Mouse (Mus musculus) testis, adult 2 months (tissue): Measurements from ENCODE around the gene Dhdds. TPM values are rescaled to one million over a fixed set of nuclear protein-coding genes. Genes with fewer than 3 reads are reported as not detected.

Experiments used
- H3K27ac ChIP-seq: fragments of 200-500 bp; 2 replicates; pipeline ENCODE4 v1.5.1; 2012; ENCODE audit warnings: low read depth, low read length; ENCODE audit not compliant: control insufficient read depth, insufficient read depth
- H3K27me3 ChIP-seq: fragments of 200-500 bp; 2 replicates; pipeline ENCODE4 v1.6.1; 2012; ENCODE audit warnings: mild to moderate bottlenecking, low read length, moderate library complexity; ENCODE audit not compliant: control insufficient read depth, insufficient read depth
- H3K36me3 ChIP-seq: fragments of 200-500 bp; 2 replicates; pipeline ENCODE4 v1.6.1; 2012; ENCODE audit warnings: mild to moderate bottlenecking, low read length; ENCODE audit not compliant: control insufficient read depth, insufficient read depth
- H3K4me1 ChIP-seq: fragments of 200-500 bp; 2 replicates; pipeline ENCODE4 v1.6.1; 2012; ENCODE audit warnings: low read length; ENCODE audit not compliant: control insufficient read depth, insufficient read depth
- H3K4me3 ChIP-seq: fragments of 200-500 bp; 2 replicates; pipeline ENCODE4 v1.5.1; 2012; ENCODE audit warnings: low read depth, mild to moderate bottlenecking, low read length, moderate library complexity, mixed read lengths; ENCODE audit not compliant: control insufficient read depth
- CTCF ChIP-seq: fragments of 200-500 bp; IDR thresholded peaks from 2 replicates; pipeline ENCODE4 v1.5.1; 2012; ENCODE audit warnings: low read depth, mild to moderate bottlenecking, inconsistent platforms, low read length, moderate library complexity; ENCODE audit not compliant: control insufficient read depth, insufficient read depth, insufficient replicate concordance
- POLR2A ChIP-seq: fragments of 200-500 bp; IDR thresholded peaks from 2 replicates; pipeline ENCODE4 v1.6.1; 2012; ENCODE audit warnings: low read depth, mild to moderate bottlenecking, inconsistent platforms, low read length, moderate library complexity; ENCODE audit not compliant: control insufficient read depth
- polyA plus RNA-seq: library from polyadenylated mRNA; depleted of rRNA; stranded (reverse); fragments of >200 nt; gene quantifications from 2 replicates; pipeline ENCODE4 v1.2.3, GENCODE M21; 2012

Dhdds gene
- polyA plus RNA-seq, 1 experiment, result 17.3 TPM

GRCm38 (mm10) chr4:133971741-133972140, 29.0 kb downstream of the Dhdds start:
- TF ChIP-seq POLR2A (no peak), CTCF (no peak)
- H3K27me3 ChIP-seq, result no peaks in the 10 kb centered on the region
- no peak overlapping the region for H3K4me3 ChIP-seq
- peaks cover 11% of the 10 kb centered on the region for H3K4me1 ChIP-seq
- H3K27ac ChIP-seq, result no peak overlapping the region
- H3K36me3 ChIP-seq, result no peaks in the 10 kb centered on the region

GRCm38 (mm10) chr4:133970876-133971275, 29.8 kb downstream of the Dhdds start:
- TF ChIP-seq POLR2A, result no peak
- Histone ChIP-seq H3K27ac (no peak overlapping the region), H3K4me3 (no peak overlapping the region), H3K4me1 (peaks cover 15% of the 10 kb centered on the region), H3K36me3 (no peaks in the 10 kb centered on the region), H3K27me3 (no peaks in the 10 kb centered on the region)

GRCm38 (mm10) chr4:133970196-133970595, 30.5 kb downstream of the Dhdds start:
- no peak overlapping the region for H3K27ac ChIP-seq
- TF ChIP-seq CTCF, result no peak
- no peak for TF ChIP-seq POLR2A
- H3K4me3 ChIP-seq, result no peak overlapping the region

GRCm38 (mm10) chr4:133969114-133969770, 31.5 kb downstream of the Dhdds start:
- H3K4me1 ChIP-seq, result peaks cover 15% of the 10 kb centered on the region
- H3K27ac ChIP-seq, result peak overlapping the region; percentile 69
- no peaks in the 10 kb centered on the region for H3K27me3 ChIP-seq
- no peak overlapping the region for H3K4me3 ChIP-seq
- no peak for TF ChIP-seq POLR2A
- no peak for TF ChIP-seq CTCF
- no peaks in the 10 kb centered on the region; the same call in 1 of the 2 replicates for H3K36me3 ChIP-seq

More at GRCm38 (mm10) chr4:133970196-133970595, 30.5 kb downstream of the Dhdds start:
- Histone ChIP-seq H3K4me1 (peaks cover 15% of the 10 kb centered on the region), H3K36me3 (no peaks in the 10 kb centered on the region; the same call in 1 of the 2 replicates), H3K27me3 (no peaks in the 10 kb centered on the region)

- Histone ChIP-seq H3K4me1 (peaks cover 15% of the 10 kb centered on the region), H3K27me3 (no peaks in the 10 kb centered on the region), H3K36me3 (no peaks in the 10 kb centered on the region; the same call in 1 of the 2 replicates), H3K4me3 (peak within 1 kb of the TSS; percentile 88), H3K27ac (peak within 1 kb of the TSS; percentile 92)
- TF ChIP-seq POLR2A (no peak), CTCF (no peak)
These were observed 32.4 kb downstream of the Dhdds start, which contains the start of gene Hmgn2 for GRCm38 (mm10) chr4:133968150-133968921. Gene Hmgn2 (minus strand): TSS chr4:133968650.

- Histone ChIP-seq H3K27ac (peak overlapping the region; percentile 92), H3K4me1 (peaks cover 15% of the 10 kb centered on the region), H3K27me3 (no peaks in the 10 kb centered on the region), H3K36me3 (no peaks in the 10 kb centered on the region; the same call in 1 of the 2 replicates), H3K4me3 (peak overlapping the region; percentile 88)
- TF ChIP-seq POLR2A (0 out of 2 replicates have a peak, but pooled peaks have one; percentile 8), CTCF (no peak)
These were observed 32.9 kb downstream of the Dhdds start for GRCm38 (mm10) chr4:133967866-133968149.

GRCm38 (mm10) chr4:133967138-133967865, 33.4 kb downstream of the Dhdds start:
- H3K4me3 ChIP-seq, result peak overlapping the region; percentile 88
- no peaks in the 10 kb centered on the region; the same call in 1 of the 2 replicates for H3K36me3 ChIP-seq
- peak overlapping the region; percentile 92 for H3K27ac ChIP-seq
- no peaks in the 10 kb centered on the region for H3K27me3 ChIP-seq
- TF ChIP-seq POLR2A, result peak; percentile 21
- no peak for TF ChIP-seq CTCF
- H3K4me1 ChIP-seq, result peaks cover 15% of the 10 kb centered on the region
